Mouse (Mus musculus): Measurements from ENCODE around the gene Rarb. TPM values are rescaled to one million over a fixed set of nuclear protein-coding genes. Genes with fewer than 3 reads are reported as not detected.

Gene Rarb
- polyA plus RNA-seq, 1 experiment from 2014 or later = 11.6 TPM

DNA sequence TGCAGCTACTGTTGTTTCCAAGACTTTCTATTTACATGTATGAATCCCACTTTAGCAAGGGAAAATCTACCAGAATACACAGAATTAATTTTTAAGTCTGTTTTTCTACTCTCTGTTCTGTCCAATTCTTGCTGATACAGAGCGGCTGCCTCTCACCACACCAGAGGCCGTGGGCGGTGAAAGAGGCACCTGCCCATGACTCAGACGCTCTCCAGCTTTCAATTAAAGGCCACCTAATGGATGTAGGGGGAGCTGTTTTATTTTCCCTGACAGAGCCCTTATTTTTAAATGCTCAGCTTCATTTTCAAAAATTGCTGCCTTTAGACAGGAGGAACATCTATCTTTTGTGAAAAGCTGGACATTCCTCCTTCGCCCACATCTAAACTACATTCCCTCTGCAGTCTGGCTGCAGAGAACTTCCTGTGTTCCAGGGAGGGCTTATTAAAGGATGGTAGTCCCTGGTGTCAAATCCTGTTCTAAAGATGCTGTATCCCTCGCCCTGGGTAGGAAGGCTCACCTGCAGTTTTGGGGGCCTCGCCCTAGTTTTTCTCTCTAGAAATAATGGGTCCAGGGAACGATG, 299.3 kb downstream of the Rarb start:
- Histone ChIP-seq H3K4me3 (no peak overlapping the region), H3K4me1 (replicated peaks) (peaks cover 7% of the 10 kb centered on the region), H3K9ac (no peak overlapping the region), H3K27ac (no peak overlapping the region), H3K27me3 (no peaks in the 10 kb centered on the region), H3K36me3 (no peaks in the 10 kb centered on the region), H3K4me2 (no peak overlapping the region), H3K9me3 (replicated peaks) (no peaks in the 10 kb centered on the region)
- 62% methylated on average over 8 of the region's 8 CpGs for WGBS
- ATAC-seq (replicated peaks; ENCODE audit: insufficient number of reproducible peaks, insufficient read depth, low FRiP score, low read depth) = no peak

DNA sequence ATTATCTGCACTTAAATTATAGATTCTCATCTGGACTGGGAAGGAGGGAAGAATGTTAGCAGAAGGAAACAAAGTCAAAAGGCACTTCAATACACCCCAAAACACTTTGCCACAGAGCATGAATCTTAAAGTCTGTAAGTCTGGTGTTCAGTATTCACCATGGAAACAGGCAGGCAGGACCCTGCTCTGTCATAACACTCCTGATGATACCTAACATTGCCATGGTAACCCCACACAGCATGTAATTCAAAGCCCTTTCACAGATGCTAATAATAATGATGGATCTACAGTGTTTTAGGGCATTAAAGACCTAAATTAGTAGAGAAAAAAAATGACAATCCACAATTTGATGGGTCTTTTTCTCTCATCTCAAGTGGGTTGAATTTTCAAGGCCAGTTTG, 301.0 kb downstream of the Rarb start:
- H3K36me3 ChIP-seq = no peaks in the 10 kb centered on the region
- no peak overlapping the region for H3K9ac ChIP-seq
- H3K27me3 ChIP-seq = no peaks in the 10 kb centered on the region
- peaks cover 7% of the 10 kb centered on the region for H3K4me1 ChIP-seq (replicated peaks)
- no peak overlapping the region for H3K27ac ChIP-seq
- H3K4me3 ChIP-seq = no peak overlapping the region
- ATAC-seq (replicated peaks; ENCODE audit: insufficient number of reproducible peaks, insufficient read depth, low FRiP score, low read depth) = no peak
- no peaks in the 10 kb centered on the region for H3K9me3 ChIP-seq (replicated peaks)
- H3K4me2 ChIP-seq = no peak overlapping the region

DNA sequence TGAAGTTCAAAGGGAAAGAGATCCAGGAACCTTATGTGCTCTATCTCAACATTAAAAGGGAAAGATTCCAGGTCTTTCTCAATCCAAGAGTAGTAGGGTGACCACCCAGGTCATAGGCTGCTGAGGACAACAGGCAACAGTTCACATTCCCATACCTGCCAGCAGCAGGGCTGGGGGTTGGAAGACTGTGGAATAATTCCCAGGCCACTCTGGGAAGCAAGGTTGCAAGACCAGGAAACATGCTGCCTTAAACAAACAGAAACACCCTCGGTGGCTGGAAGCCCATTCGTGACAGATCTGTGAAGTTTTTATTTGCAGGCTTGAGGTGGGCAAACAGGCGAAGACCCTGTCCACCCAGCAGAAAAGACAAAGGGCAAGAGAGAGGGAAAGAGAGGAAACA, 303.2 kb downstream of the Rarb start:
- no peak overlapping the region for H3K4me3 ChIP-seq

DNA sequence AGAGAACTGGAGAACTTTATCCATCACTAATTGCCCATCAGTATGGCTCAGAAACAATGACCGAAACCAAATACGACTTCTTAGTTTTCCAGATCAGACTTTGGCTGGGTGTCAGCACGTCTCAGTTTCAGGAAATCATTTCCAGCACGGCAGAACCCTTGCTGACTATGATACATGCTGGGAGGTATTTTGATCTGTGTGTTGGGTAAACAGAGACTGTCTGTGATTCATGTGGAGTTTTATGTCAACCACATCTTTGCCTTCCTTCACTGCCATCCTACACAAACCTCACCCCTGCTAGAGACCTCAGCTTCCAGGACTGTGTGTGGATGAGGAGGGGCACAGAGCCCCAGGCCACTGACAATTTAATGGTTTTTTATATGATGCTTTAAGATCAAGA, 308.4 kb downstream of the Rarb start:
- peaks cover 4% of the 10 kb centered on the region for H3K4me1 ChIP-seq (replicated peaks)
- 58% methylated on average over 4 of the region's 4 CpGs for WGBS
- no peaks in the 10 kb centered on the region for H3K27me3 ChIP-seq
- ATAC-seq (replicated peaks; ENCODE audit: insufficient number of reproducible peaks, insufficient read depth, low FRiP score, low read depth) = no peak
- no peak overlapping the region for H3K9ac ChIP-seq
- no peak overlapping the region for H3K4me3 ChIP-seq
- no peak overlapping the region for H3K4me2 ChIP-seq
- peaks cover 14% of the 10 kb centered on the region for H3K36me3 ChIP-seq
- no peaks in the 10 kb centered on the region for H3K9me3 ChIP-seq (replicated peaks)
- no peak overlapping the region for H3K27ac ChIP-seq

More for the DNA sequence above, 303.2 kb downstream of the Rarb start:
- no peaks in the 10 kb centered on the region for H3K36me3 ChIP-seq
- no peaks in the 10 kb centered on the region for H3K27me3 ChIP-seq
- WGBS = 37% methylated on average over 3 of the region's 3 CpGs
- no peaks in the 10 kb centered on the region for H3K9me3 ChIP-seq (replicated peaks)
- peak overlapping the region; percentile 20; the same call in 1 of the 2 replicates for H3K27ac ChIP-seq
- H3K4me2 ChIP-seq = no peak overlapping the region
- peaks cover 7% of the 10 kb centered on the region for H3K4me1 ChIP-seq (replicated peaks)
- no peak overlapping the region for H3K9ac ChIP-seq
- ATAC-seq (replicated peaks; ENCODE audit: insufficient number of reproducible peaks, insufficient read depth, low FRiP score, low read depth) = no peak

DNA sequence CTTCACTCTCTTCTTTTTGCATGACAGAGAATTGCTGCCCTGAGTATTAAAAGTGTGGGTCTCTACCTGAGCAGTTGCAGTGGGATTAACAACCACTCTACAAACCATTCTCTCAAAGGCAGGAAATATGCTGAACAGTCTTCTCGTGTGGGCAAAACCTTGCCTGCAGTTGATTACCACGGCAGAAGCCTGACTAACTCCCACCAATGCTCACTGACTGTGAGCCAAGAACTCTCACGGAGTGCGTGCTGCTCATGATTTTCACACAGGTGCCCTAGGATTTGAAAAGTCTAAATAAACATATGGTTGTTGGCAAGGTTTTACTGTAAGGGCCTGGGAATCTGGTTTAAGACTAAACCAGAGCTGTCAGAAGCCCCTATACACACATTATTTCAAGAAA, 309.1 kb downstream of the Rarb start:
- WGBS = 50% methylated on average over 4 of the region's 4 CpGs
- no peak overlapping the region for H3K9ac ChIP-seq
- H3K27me3 ChIP-seq = no peaks in the 10 kb centered on the region
- no peak overlapping the region for H3K4me3 ChIP-seq
- no peaks in the 10 kb centered on the region for H3K9me3 ChIP-seq (replicated peaks)
- peaks cover 14% of the 10 kb centered on the region for H3K36me3 ChIP-seq
- H3K4me2 ChIP-seq = no peak overlapping the region
- ATAC-seq (replicated peaks; ENCODE audit: insufficient number of reproducible peaks, insufficient read depth, low FRiP score, low read depth) = no peak
- H3K4me1 ChIP-seq (replicated peaks) = peaks cover 4% of the 10 kb centered on the region; the same call in 1 of the 2 replicates
- no peak overlapping the region for H3K27ac ChIP-seq

DNA sequence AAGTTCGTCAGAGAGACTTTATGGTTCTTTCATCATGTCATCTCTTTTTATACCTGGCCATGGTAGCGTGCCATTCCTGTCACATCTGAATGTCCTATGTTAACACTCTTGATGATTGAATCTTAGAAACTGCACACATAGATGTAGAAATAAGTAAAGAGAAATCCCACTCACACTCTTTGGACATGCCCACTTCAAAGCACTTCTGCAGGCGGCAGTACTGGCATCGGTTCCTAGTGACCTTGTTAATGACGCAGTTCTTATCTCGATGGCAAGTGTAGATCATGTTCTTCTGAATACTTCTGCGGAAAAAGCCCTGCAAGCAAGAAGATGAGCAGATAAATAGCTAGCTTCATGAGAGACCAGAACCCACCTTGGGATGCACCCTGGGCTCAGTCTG, 310.2 kb downstream of the Rarb start:
- H3K9ac ChIP-seq = no peak overlapping the region
- H3K4me1 ChIP-seq (replicated peaks) = peaks cover 4% of the 10 kb centered on the region; the same call in 1 of the 2 replicates
- H3K36me3 ChIP-seq = peaks cover 14% of the 10 kb centered on the region
- no peaks in the 10 kb centered on the region for H3K27me3 ChIP-seq
- 74% methylated on average over 7 of the region's 7 CpGs for WGBS
- no peak overlapping the region for H3K4me2 ChIP-seq
- H3K4me3 ChIP-seq = no peak overlapping the region
- ATAC-seq (replicated peaks; ENCODE audit: insufficient number of reproducible peaks, insufficient read depth, low FRiP score, low read depth) = no peak
- no peaks in the 10 kb centered on the region for H3K9me3 ChIP-seq (replicated peaks)
- no peak overlapping the region for H3K27ac ChIP-seq

DNA sequence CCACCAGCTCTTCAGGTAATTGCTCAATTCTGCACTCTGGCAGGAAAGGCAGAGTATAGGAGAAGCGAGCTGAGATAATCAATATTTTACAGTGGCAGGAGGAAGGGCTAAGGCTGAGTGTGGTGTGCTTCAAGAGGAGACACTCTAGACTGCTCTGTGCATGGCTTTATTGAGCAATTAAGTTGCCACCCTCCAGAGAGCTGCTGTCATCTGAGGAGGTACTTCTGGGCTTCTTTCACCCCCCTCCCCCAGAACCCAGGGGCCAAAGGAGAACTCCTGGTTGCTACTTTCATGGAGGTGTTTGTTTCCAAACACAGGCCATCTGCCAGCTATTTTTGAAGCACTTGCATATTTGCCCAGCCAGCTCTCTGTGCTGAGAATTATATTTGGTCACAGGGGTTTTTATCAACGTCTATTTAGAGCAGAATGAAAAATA, 321.7 kb downstream of the Rarb start:
- Histone ChIP-seq H3K27ac (peak overlapping the region; percentile 89), H3K4me2 (peak overlapping the region; percentile 40; the same call in 1 of the 2 replicates), H3K9ac (no peak overlapping the region), H3K4me3 (no peak overlapping the region), H3K4me1 (replicated peaks) (peaks cover 24% of the 10 kb centered on the region), H3K9me3 (replicated peaks) (no peaks in the 10 kb centered on the region), H3K27me3 (no peaks in the 10 kb centered on the region), H3K36me3 (peaks cover 6% of the 10 kb centered on the region; the same call in 1 of the 2 replicates)
- WGBS = 22% methylated on average over 2 of the region's 2 CpGs
- peak; percentile 67 for ATAC-seq (replicated peaks; ENCODE audit: insufficient number of reproducible peaks, insufficient read depth, low FRiP score, low read depth)

DNA sequence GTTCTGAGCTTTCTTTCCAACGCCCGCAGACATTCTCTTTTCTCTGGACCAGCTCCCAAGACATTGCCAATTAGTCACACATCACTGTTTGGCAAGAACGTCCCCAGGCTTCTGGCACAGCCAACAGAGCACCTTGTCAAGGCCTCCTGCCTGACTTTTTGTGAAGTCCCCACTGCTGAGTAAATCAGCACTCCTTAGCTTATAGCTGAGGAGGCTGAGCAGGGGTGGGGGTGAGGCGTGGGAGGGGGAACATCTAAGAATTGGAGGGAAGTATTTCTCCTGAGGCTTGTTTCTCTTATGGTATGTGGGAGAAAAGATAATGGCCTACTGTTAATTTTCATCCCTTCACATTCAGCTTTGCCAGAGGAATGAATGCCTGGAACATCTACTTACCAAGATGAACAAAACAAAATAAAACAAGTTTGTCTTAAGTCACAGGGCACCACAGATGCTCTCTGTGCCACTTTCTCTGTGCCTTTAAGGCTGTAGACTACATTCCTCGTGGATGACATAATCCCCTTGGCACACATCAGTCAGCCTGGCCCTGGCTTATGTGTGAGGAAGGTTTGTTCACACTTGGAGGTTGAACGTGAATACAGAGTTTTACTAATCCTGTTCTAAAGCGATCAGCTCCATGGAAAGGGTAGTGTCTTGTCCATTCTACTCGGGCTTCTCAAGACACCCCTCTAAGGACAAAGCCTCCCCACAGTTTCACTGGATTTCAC, 335.1 kb downstream of the Rarb start:
- Histone ChIP-seq H3K4me2 (no peak overlapping the region), H3K9ac (no peak overlapping the region), H3K4me1 (replicated peaks) (peaks cover 55% of the 10 kb centered on the region), H3K27me3 (no peaks in the 10 kb centered on the region), H3K4me3 (no peak overlapping the region), H3K9me3 (replicated peaks) (no peaks in the 10 kb centered on the region), H3K36me3 (no peaks in the 10 kb centered on the region), H3K27ac (peak overlapping the region; percentile 69)
- ATAC-seq (replicated peaks; ENCODE audit: insufficient number of reproducible peaks, insufficient read depth, low FRiP score, low read depth) = peak; percentile 78
- 34% methylated on average over 8 of the region's 8 CpGs for WGBS

DNA sequence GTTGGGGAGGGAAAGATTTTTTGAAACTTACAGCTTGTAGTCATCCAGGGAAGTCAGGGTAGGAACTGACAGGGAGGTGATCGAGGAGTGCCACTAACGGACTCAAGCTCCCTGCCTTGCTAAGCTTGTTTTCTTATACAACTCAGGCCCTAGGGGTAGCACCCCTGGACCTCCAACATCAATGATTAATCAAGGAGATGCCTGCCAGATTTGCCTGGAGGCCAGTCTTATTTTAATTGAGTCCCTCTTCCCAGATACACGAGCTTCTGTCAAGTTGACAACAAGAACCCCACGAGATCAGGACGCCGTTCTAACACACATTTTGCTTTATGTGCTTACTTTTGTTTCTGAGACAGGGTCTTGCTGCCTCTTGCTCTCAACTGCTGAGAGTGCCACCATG, 338.3 kb downstream of the Rarb start:
- Histone ChIP-seq H3K4me1 (replicated peaks) (peaks cover 46% of the 10 kb centered on the region), H3K4me2 (no peak overlapping the region), H3K9ac (no peak overlapping the region), H3K4me3 (no peak overlapping the region), H3K9me3 (replicated peaks) (no peaks in the 10 kb centered on the region), H3K27ac (0 out of 2 replicates have a peak overlapping the region, but pooled peaks have one; percentile 5), H3K27me3 (no peaks in the 10 kb centered on the region), H3K36me3 (no peaks in the 10 kb centered on the region)
- WGBS = 77% methylated on average over 6 of the region's 6 CpGs
- ATAC-seq (replicated peaks; ENCODE audit: insufficient number of reproducible peaks, insufficient read depth, low FRiP score, low read depth) = no peak

DNA sequence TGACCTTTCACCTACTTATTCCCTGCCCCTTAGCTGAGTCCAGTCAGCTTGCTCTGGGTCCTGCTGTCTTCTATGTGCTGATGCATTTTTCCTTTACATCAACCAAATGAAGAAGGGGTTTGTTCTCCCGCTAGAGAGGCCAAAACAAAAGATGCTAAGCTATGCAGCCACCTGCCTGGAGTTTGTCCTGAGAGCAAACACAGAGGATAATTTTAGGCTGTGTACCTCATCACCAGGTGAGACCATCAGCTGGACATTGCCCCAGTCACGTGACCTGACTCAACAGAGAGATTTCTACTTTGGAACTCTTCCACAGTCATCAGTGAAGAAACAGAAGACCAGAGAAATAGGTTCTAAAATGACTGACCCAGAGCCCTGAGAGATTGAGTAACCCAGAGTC, 339.4 kb downstream of the Rarb start:
- H3K27ac ChIP-seq = no peak overlapping the region
- H3K9ac ChIP-seq = no peak overlapping the region
- H3K27me3 ChIP-seq = no peaks in the 10 kb centered on the region
- no peak overlapping the region for H3K4me3 ChIP-seq
- 81% methylated on average over 2 of the region's 2 CpGs for WGBS
- H3K4me1 ChIP-seq (replicated peaks) = peaks cover 38% of the 10 kb centered on the region
- no peaks in the 10 kb centered on the region for H3K9me3 ChIP-seq (replicated peaks)
- H3K36me3 ChIP-seq = no peaks in the 10 kb centered on the region
- no peak for ATAC-seq (replicated peaks; ENCODE audit: insufficient number of reproducible peaks, insufficient read depth, low FRiP score, low read depth)
- H3K4me2 ChIP-seq = no peak overlapping the region

DNA sequence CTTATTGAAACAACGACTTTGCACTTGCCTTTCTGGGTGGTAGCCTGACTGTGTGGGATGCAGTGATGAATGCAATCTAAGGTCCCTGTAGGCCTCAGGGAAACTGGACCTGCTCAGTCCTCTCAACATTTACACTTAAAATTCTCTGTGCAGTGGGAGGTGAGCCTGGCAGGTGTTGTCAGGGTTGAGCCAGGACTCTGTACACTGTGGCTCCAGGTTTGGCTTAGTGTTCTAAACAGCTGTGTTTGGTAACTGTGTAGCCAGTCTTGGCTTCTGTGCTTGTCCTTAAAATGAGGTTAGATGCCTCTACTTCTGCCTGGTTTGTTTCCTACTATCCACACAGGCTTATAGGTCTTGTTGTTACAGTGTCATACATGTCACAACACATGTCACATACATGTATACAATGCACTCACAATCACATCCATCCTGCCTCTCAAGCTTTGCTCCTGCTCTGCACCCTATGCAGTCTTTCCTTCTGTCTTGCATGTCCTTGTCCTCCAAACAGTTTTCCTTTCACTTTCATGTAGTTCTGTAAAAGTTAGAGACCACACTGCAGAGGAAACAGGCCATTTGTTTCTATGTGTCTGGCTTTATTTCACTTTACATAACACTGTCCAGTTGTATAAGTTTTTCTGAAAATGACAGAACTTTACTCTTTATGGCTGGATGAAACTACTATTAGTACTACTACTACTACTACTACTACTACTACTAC, 340.2 kb downstream of the Rarb start:
- WGBS = 87% methylated on average over 1 of the region's 1 CpGs
- Histone ChIP-seq H3K27ac (no peak overlapping the region), H3K4me3 (no peak overlapping the region), H3K27me3 (no peaks in the 10 kb centered on the region), H3K9ac (no peak overlapping the region), H3K4me1 (replicated peaks) (peaks cover 30% of the 10 kb centered on the region), H3K4me2 (no peak overlapping the region), H3K36me3 (no peaks in the 10 kb centered on the region), H3K9me3 (replicated peaks) (no peaks in the 10 kb centered on the region)
- no peak for ATAC-seq (replicated peaks; ENCODE audit: insufficient number of reproducible peaks, insufficient read depth, low FRiP score, low read depth)

Data from heart, embryonic 15.5 days (tissue).